Mouse (Mus musculus): ENCODE results near the gene Itga6. TPM values are rescaled to one million over a fixed set of nuclear protein-coding genes. Genes with fewer than 3 reads are reported as not detected.

Itga6 gene
- polyA plus RNA-seq, 1 experiment from 2014 or later, result 97.5 TPM

DNA sequence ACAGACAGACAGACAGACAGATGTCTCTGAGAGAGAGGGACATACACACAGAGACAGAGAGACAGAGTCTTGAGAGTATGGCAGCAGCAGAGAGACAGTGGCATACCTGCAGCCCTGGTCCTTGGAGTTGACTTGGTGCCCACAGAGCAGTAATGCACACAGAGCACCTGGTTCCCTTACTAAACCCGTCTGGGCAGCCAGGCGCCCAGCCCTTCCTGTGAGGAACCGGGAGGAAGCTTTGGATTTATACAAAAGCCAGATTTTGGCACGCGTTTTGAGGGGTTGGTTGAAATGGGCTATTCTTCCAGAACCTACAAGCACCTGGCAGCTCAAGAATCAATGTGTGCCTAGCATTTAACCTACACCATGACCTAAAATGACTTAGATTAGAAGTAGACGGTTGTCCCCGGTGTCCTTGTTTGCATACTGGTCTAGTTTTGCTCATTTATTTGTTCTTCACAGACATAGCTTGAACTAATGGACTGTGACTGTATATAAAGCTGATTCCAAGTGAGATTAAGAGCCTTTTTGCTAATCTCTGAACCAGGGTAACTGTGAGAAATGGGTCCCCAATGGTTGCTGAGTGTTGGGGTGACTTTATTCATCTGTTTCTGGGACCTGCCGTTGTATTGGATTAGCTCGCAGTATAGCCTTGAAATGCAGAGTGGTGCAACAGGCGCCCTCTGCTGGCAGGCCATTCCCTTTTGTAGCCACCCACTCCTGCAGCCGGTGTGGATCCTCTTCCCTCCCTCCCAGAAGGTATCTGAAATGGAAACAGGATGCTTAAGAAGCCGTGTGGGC, 67.0 kb downstream of the Itga6 start:
- Histone ChIP-seq H3K36me3 (ENCODE audit: insufficient read depth) (no peaks in the 10 kb centered on the region), H3K4me1 (ENCODE audit: insufficient read depth) (peaks cover 11% of the 10 kb centered on the region; the same call in 1 of the 2 replicates), H3K4me3 (ENCODE audit: low read depth, low read length) (no peak overlapping the region), H3K9me3 (ENCODE audit: low read depth, low read length) (no peaks in the 10 kb centered on the region), H3K27me3 (ENCODE audit: insufficient read depth, low read length) (no peaks in the 10 kb centered on the region), H3K4me2 (peak overlapping the region; percentile 13; the same call in 1 of the 2 replicates), H3K9ac (peak overlapping the region; percentile 9; the same call in 1 of the 2 replicates), H3K27ac (ENCODE audit: low read depth) (peak overlapping the region; percentile 48; the same call in 1 of the 2 replicates)
- peak; percentile 95 for TF ChIP-seq CTCF (IDR thresholded peaks at IDR 0.05; ENCODE audit: low read depth)
- peak; percentile 67 for ATAC-seq (ENCODE audit: insufficient read depth)
- peak; percentile 89 for DNase-seq
- WGBS, result 17% methylated on average over 12 of the region's 12 CpGs

DNA sequence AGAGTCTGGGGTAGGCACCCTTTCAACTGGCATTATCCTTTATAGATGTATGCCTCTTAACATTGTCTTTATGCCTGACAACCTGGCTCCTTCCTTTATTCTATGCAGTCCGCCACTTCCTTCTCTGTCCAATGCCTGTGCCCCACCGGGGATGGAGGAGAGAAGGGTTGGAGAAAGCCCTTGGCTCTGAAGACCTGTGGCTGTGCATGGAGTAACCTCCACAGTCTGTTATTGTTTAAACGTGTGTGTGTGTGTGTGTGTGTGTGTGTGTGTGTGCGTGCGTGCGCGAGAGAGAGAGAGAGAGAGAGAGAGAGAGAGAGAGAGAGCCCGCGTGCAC, 67.6 kb downstream of the Itga6 start:
- H3K9me3 ChIP-seq (ENCODE audit: low read depth, low read length), result no peaks in the 10 kb centered on the region
- WGBS, result 60% methylated on average over 4 of the region's 9 CpGs
- H3K4me3 ChIP-seq (ENCODE audit: low read depth, low read length), result no peak overlapping the region
- no peak overlapping the region for H3K4me2 ChIP-seq
- H3K9ac ChIP-seq, result no peak overlapping the region
- no peak overlapping the region for H3K27ac ChIP-seq (ENCODE audit: low read depth)
- TF ChIP-seq CTCF (IDR thresholded peaks at IDR 0.05; ENCODE audit: low read depth), result no peak
- peaks cover 11% of the 10 kb centered on the region; the same call in 1 of the 2 replicates for H3K4me1 ChIP-seq (ENCODE audit: insufficient read depth)
- no peak for ATAC-seq (ENCODE audit: insufficient read depth)
- DNase-seq, result no peak
- H3K27me3 ChIP-seq (ENCODE audit: insufficient read depth, low read length), result no peaks in the 10 kb centered on the region
- H3K36me3 ChIP-seq (ENCODE audit: insufficient read depth), result no peaks in the 10 kb centered on the region

DNA sequence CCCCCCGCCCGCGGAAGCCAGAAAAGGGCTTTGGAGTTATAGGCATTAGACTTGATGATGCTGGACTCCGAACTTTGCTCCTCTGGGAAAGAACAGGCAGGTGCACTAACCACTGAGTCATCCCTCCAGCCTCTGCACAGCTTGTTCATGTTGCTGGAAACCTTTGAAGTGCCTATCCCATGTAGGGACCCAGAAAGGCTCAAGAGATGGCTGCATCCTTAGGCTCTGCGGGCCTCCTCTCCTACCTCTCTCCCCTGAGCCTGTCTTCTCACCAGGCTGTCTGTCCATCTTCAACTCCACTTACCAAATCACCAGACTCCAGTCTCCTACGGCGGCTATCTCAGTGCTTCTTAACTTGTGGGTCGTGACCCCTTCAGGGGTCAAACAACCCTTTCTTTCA, 68.0 kb downstream of the Itga6 start:
- peaks cover 2% of the 10 kb centered on the region; the same call in 1 of the 2 replicates for H3K36me3 ChIP-seq (ENCODE audit: insufficient read depth)
- WGBS, result 53% methylated on average over 5 of the region's 8 CpGs
- TF ChIP-seq CTCF (IDR thresholded peaks at IDR 0.05; ENCODE audit: low read depth), result no peak
- peaks cover 11% of the 10 kb centered on the region; the same call in 1 of the 2 replicates for H3K4me1 ChIP-seq (ENCODE audit: insufficient read depth)
- no peak overlapping the region for H3K4me2 ChIP-seq
- H3K4me3 ChIP-seq (ENCODE audit: low read depth, low read length), result no peak overlapping the region
- no peak overlapping the region for H3K27ac ChIP-seq (ENCODE audit: low read depth)
- H3K9ac ChIP-seq, result no peak overlapping the region
- H3K27me3 ChIP-seq (ENCODE audit: insufficient read depth, low read length), result no peaks in the 10 kb centered on the region
- ATAC-seq (ENCODE audit: insufficient read depth) (no peak), DNase-seq (no peak)
- H3K9me3 ChIP-seq (ENCODE audit: low read depth, low read length), result no peaks in the 10 kb centered on the region

DNA sequence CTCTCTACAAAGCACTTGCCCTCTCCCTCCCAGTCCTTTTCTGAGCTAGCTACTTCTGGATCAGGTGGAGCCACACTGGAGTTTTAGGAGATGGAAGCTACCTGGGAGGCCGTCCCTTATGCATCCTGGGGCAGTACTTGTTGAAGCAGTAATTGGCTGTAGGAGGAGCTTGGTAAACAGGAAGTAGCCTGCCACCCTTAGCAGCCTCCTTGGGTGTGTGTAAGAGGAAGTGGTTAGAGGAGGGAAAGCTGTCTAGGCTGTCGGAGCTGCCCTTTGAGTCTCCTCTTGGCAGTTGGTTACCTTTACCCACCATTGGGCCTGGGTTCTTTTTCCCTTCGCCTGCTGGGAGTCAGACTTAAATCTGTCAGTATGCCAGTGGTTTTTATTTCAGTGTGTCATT, 68.6 kb downstream of the Itga6 start:
- Histone ChIP-seq H3K36me3 (ENCODE audit: insufficient read depth) (peaks cover 3% of the 10 kb centered on the region; the same call in 1 of the 2 replicates), H3K9ac (no peak overlapping the region), H3K4me1 (ENCODE audit: insufficient read depth) (peaks cover 11% of the 10 kb centered on the region; the same call in 1 of the 2 replicates), H3K27me3 (ENCODE audit: insufficient read depth, low read length) (no peaks in the 10 kb centered on the region), H3K9me3 (ENCODE audit: low read depth, low read length) (no peaks in the 10 kb centered on the region), H3K27ac (ENCODE audit: low read depth) (no peak overlapping the region; the same call in 1 of the 2 replicates), H3K4me2 (no peak overlapping the region), H3K4me3 (ENCODE audit: low read depth, low read length) (no peak overlapping the region)
- TF ChIP-seq CTCF (IDR thresholded peaks at IDR 0.05; ENCODE audit: low read depth), result no peak
- WGBS, result 34% methylated on average over 3 of the region's 3 CpGs
- ATAC-seq (ENCODE audit: insufficient read depth), result 0 out of 2 replicates have a peak, but pooled peaks have one; percentile 40
- DNase-seq, result peak; percentile 42

DNA sequence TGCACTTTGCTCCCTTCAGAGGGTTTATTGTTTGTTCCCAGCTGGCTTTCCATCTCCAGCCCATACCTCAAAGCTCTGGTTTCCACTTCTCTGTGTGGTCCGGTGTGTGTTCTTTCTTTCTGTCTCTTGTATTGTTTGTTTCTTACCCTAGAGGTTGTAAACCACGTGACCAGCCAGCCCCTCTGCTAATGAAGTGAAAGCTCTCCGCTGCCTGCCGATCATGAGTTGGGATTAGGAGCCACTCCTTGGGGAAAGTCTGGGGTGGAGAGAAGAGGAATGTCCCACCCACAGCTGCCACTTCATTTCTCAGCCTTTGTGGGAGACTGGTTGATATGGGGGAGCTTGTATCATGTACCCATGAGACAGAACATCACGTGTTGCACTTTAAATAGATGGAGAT, 69.9 kb downstream of the Itga6 start:
- Histone ChIP-seq H3K9ac (no peak overlapping the region), H3K27ac (ENCODE audit: low read depth) (no peak overlapping the region), H3K27me3 (ENCODE audit: insufficient read depth, low read length) (no peaks in the 10 kb centered on the region), H3K9me3 (ENCODE audit: low read depth, low read length) (no peaks in the 10 kb centered on the region), H3K36me3 (ENCODE audit: insufficient read depth) (peaks cover 3% of the 10 kb centered on the region; the same call in 1 of the 2 replicates), H3K4me3 (ENCODE audit: low read depth, low read length) (no peak overlapping the region), H3K4me2 (no peak overlapping the region), H3K4me1 (ENCODE audit: insufficient read depth) (peaks cover 11% of the 10 kb centered on the region; the same call in 1 of the 2 replicates)
- WGBS, result 23% methylated on average over 5 of the region's 5 CpGs
- ATAC-seq (ENCODE audit: insufficient read depth) (no peak), DNase-seq (no peak)
- no peak for TF ChIP-seq CTCF (IDR thresholded peaks at IDR 0.05; ENCODE audit: low read depth)

DNA sequence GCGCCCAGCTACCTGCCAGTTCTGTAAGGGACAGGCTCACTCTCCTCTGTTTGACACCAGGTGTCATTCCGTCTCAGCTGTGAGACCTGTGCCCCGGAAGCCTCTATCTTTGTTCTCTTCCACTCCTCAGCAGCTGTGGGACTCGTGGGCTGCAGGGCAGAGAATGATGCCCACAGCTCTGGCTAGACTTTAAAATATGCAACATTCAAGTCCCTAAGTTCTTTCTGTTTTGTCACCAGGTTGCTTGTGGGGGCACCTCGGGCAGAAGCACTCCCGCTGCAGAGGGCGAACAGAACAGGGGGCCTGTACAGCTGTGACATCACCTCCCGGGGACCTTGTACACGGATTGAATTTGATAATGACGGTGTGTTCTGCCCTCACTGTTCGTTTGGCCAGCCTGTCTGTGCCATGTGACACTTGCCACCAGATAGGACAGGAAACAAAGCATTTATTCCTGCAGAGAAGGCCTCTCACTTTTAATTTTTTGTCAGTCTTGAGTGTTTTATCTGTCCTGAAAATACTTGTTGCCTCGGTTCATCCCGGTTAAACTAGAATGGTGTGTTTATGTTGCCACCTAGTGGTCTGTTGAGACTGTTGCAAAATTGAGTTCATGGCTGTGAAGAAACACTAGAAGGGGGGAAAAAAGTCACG, 71.1 kb downstream of the Itga6 start:
- no peak overlapping the region for H3K9ac ChIP-seq

DNA sequence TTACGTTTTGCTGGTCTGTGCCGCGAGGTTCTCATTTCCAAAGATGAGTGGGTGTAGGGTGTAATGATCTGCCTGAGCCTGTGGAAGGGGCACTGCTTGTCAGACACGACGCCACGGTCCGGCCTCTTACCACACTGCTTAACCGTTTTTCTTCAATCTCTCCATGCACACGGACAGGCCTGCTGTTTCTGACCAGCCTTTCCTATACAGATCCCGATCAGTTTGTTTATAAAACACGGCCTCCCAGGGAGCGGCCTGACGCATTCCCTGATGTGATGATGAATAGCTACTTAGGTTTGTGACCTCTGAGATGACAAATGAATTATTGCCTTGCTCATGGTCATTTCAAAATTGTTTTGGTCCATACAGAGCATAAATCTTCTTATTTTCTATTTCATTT, 78.7 kb downstream of the Itga6 start:
- Histone ChIP-seq H3K9ac (no peak overlapping the region), H3K27me3 (ENCODE audit: insufficient read depth, low read length) (no peaks in the 10 kb centered on the region), H3K36me3 (ENCODE audit: insufficient read depth) (peaks cover 23% of the 10 kb centered on the region), H3K4me3 (ENCODE audit: low read depth, low read length) (no peak overlapping the region), H3K9me3 (ENCODE audit: low read depth, low read length) (no peaks in the 10 kb centered on the region), H3K27ac (ENCODE audit: low read depth) (no peak overlapping the region), H3K4me2 (no peak overlapping the region), H3K4me1 (ENCODE audit: insufficient read depth) (no peaks in the 10 kb centered on the region)
- WGBS, result 38% methylated on average over 13 of the region's 13 CpGs
- no peak for TF ChIP-seq CTCF (IDR thresholded peaks at IDR 0.05; ENCODE audit: low read depth)
- DNase-seq (no peak), ATAC-seq (ENCODE audit: insufficient read depth) (no peak)

More for the DNA sequence above, 71.1 kb downstream of the Itga6 start:
- 30% methylated on average over 14 of the region's 14 CpGs for WGBS
- no peak overlapping the region for H3K4me2 ChIP-seq
- H3K36me3 ChIP-seq (ENCODE audit: insufficient read depth), result peaks cover 3% of the 10 kb centered on the region; the same call in 1 of the 2 replicates
- peak; percentile 80 for TF ChIP-seq CTCF (IDR thresholded peaks at IDR 0.05; ENCODE audit: low read depth)
- H3K27ac ChIP-seq (ENCODE audit: low read depth), result no peak overlapping the region
- no peaks in the 10 kb centered on the region for H3K9me3 ChIP-seq (ENCODE audit: low read depth, low read length)
- DNase-seq (peak; percentile 87), ATAC-seq (ENCODE audit: insufficient read depth) (no peak)
- H3K27me3 ChIP-seq (ENCODE audit: insufficient read depth, low read length), result no peaks in the 10 kb centered on the region
- H3K4me3 ChIP-seq (ENCODE audit: low read depth, low read length), result no peak overlapping the region
- H3K4me1 ChIP-seq (ENCODE audit: insufficient read depth), result peaks cover 11% of the 10 kb centered on the region; the same call in 1 of the 2 replicates

All from lung, embryonic 14.5 days (tissue).